Mouse (Mus musculus): ENCODE data around the gene Lpar4.

Lpar4 gene

DNA sequence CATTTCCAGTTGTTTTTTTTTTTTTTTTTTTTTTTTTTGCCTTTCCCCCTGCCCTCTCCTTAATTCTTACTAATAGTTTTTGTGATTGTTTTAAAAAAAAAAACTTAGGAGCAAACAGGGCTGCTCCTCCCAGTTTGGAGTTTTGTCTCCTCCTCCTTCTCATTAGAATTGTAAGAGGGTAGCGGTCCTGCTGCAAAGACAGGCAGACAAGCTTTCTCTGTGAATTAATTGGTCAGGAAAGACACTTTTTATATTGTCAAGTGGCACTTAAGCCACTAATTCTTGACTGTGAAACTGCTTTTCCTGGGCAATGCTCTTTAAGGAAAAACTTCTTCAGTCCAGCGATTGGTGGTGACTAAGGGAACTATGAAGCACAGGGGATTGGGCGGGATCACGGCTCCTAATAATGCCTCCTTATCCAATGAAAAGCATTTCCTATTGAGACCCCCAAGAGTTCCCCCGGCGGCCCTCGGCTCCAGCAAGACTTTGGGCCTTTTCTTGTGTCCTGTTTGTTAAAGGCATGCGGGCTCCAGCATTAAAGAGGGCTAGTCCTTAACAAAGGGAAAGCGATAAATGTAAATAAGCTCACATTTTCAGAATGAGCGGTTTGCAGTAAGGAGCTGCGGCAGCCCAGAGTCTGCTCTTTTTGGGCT lies at the start of gene Lpar4:
Gene Lpar4, plus strand, starts transcription at position 451 of the 653 bp plus-strand sequence.
- DNase-seq (ENCODE audit: low spot score) = no peak

DNA sequence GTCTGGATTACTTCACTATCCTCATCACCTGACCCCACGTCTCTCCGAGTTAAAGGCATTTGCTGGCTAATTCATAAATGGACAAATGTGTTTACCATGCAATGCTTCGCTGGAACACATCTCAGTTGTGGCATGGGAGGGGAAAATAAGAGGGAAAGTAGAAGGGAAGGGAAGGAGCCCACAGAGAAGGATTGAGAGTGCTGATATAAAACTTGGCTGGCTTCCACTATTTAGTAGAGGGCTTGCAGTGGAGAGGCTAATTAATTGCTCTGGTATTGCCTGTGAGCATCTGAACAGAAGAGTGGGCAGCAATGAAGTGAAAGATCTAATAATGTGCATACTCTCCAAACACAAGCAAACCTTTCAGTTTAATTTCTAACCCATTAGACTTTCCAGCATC lies 49.0 kb upstream of the Lpar4 start:
- DNase-seq (ENCODE audit: low spot score) = no peak

DNA sequence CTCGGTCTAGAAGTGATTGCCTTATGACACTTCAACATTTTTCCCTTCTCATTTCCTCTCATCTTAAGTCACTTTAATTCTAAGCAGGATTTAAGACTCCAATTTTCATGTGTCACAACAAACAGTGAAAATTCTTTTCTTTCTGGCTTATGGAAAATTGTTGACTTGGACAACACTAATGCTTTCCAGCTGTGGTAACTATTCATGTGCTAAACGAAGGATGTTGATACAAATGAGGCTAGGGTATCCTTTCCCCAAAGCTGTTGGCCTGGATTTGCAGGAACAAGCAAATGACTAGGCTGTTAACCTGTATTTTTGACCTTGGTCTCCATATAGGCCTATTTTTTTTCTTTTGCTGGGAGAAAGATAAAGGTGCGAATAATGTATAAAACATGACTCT lies 48.5 kb upstream of the Lpar4 start:
- DNase-seq (ENCODE audit: low spot score) = no peak

DNA sequence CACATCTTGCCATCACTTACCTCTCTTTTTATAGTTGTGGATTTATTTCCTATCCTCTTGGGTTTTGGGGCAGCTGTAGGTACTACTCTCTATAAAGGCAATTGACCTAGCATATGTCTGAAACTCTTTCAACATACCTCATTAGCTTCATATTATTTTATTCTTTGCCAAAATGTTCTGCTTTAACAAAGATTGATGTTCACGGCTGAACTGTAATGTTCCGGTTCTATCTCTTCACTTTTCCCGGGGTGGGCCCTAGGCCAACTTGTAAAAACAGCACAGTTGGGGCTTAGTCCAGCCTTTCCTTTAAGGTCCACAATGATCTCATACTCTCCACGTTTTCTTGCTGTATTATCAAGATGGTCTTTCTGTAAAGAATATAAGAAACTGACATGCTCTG lies 48.1 kb upstream of the Lpar4 start:
- DNase-seq (ENCODE audit: low spot score) = no peak

DNA sequence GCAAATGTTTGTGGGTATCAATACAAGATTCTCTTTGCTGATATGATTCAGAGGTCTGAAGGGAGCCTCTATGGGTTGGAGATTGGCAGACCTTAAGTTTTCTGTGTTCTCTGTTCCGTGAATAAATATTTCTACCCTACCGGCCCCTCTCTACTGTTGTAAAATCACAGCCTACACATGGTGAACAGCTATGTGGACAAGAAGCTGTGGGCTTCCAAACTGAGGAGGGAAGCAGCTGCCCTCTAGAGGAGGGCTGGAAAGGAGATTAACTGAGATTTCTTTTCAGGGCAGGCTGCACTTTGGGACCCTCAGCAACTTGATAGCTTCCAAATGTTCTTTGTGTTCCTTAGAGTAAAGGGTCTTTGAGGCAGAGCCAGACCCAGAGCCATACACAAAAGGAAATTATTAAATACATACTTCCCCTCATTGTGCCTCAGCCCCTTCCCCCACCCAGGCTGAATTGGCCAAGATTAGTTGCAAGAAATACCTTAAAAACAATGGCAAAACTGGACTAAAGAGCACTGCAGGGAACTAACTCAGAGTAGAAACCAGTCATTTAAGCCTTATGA lies 22.6 kb upstream of the Lpar4 start:
- DNase-seq (ENCODE audit: low spot score) = no peak

DNA sequence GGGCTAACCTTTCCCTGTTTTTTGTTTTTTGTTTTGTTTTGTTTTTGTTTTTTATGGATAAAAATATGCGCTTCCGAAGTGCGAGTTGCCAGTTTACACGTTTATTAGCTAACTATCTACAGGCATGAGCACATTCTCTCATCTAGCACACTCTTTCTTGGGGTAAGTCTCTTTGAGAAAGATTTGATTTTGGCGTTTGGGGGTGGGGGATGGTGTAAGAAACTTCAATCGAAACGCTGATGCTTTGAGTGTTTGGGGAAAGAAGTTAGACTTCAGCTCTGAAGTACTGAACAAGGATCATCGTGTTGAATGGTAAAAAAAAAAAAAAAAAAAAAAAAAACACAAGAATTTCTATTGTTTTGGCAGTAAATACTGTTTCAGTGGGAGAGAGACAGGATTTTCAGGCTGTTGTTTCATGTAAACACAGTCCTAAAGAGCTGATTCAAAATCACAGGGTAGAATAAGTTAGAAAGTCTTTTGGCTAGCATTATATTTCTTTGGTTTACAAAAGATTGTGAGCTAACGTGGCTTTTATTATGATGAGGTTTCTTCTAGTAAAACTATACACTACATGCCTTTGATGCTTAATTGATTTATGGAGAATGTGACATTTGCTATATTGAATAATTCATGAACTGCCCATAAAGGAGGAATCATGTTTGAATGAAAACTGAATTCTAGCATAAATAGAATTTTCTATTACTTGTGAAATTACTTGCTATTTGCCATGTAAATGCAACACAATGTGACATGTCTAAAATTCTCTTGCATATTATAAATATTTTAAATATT lies 599 bp downstream of the Lpar4 start:
- no peak for DNase-seq (ENCODE audit: low spot score)

DNA sequence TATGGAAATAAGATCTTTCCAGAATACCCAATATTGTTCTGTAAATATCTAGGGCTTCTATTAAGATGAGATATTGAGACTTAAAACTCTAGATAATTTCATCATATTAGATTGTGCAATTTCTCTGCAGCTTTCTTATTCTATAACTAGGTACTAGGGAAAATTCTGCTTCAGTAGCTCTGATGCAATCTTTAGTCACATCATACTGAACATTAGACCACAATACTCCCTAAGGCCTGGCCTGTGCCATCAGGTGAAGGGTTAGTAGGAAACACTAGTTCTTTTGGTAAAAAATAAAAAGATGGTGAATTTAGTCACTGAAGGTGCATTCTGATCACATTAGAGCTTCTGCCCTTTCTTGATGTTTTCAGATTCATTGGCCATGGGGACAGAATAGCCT lies 4.1 kb downstream of the Lpar4 start:
- no peak for DNase-seq (ENCODE audit: low spot score)

DNA sequence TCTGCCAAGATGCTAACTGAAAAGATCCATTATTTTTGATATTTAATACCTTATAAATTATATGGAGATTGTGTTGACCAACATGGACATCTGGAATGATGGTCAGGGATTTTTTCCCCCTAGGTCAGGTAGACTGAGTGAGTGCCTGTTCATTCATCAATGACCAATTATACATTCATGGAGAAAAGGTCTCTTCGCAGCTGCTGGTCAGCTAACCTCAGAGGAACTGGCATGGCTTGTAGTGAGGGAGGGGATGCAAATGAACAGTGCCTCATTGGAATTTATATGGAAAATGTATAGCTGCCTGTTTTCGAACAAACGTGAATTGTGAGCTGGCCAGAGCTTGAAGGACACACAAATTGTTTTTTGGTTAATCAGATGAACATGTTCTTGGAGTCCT lies 18.9 kb downstream of the Lpar4 start:
- no peak for DNase-seq (ENCODE audit: low spot score)

DNA sequence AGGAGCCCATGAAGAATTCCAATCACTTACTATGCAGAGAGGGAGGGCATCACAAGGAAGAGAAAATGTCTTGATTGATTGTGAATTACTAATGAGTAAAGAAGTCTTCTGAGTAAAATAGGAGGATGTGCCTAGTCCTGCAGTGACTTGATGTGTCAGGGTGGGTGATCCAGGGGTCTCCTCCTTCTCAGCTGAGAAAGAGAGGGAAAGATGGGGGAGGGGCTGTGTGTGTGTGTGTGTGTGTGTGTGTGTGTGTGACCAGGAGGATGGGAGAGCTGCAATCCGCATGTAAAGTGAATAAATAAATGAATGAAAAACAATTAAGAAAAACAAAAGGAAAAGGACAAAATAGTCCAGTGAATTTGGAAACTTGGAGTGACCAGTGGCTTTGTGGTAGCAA lies 30.1 kb downstream of the Lpar4 start:
- DNase-seq (ENCODE audit: low spot score) = no peak

DNA sequence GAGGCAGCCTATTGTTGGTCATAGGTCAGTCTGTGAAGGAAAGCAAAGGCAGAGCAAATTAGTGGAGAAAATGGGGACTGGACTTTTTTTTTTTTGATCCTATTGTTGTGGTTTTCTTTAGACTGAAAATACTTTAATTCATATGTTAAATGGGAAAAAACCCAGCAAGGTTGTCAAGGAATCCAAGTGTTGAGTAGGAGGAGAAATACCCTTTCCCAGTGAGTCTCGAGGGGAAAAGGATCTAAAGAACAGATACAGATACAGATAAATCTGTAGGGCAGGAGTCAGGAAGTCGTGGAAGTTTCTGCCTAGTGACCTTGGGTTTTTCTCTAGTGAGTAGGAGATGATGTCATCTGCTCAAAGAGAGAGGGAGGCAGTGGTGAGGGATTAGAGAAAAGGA lies 30.6 kb downstream of the Lpar4 start:
- no peak for DNase-seq (ENCODE audit: low spot score)

DNA sequence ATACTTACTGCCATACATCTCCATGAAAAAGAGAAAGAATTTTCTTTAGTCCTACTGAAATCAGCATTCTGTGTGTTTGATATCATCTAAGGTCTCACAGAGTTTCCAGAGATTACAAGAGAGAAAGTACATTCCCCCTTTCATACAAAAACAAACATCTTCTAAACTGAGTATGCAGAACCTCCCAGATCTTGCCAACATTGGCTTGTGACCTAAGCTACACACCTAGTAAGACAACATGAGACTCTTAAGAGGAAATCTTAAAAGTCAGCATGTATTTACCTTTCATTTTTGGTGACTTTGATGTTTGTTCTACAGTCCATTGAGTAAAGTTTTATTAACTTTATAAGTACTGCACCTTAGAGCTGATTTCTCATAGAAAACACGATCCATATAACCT lies 33.4 kb downstream of the Lpar4 start:
- no peak for DNase-seq (ENCODE audit: low spot score)

DNA sequence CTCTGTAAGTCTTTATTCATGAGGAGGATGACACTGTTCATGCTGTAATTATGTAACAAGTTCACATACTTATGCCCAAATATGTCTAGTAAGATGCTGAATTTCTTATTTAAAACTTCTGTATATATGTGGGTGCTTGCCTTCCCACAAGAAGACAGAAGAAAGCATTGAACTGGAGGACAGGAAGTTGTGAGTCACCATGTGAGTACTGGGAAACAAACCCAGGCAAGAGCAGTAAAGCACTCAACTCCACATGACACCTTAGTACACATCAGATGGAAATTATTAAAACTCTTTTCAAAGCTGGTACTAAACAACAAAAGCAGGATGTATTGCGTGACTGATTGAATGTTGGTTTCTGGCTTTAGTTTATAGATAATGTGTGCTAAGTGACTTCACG lies 41.8 kb downstream of the Lpar4 start:
- no peak for DNase-seq (ENCODE audit: low spot score)

DNA sequence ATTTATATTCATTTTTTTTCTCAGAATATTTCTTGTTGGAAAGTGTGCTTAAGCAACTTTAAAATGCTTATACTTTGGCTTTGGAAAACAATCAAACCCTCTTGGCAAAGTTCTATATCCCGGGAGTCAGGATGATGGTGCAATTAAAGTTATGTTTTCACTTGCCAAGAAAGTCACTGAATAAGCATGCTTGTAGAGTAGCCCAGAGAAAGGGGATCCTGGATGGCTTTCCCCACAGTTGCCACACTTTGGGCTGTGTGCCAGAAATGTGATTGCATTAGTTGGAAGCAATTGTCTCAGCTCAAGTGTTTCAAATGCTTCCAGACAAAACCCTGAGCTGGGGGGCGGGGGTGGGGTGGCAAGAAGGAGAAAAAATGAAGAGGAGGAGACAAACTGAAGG lies 43.9 kb downstream of the Lpar4 start:
- no peak for DNase-seq (ENCODE audit: low spot score)

Measured in urinary bladder, postnatal 10 days (tissue).